Mouse (Mus musculus): Measurements from ENCODE around the gene Ttc28.

GRCm38 (mm10) chr5:111200167-111200840, 320.7 kb downstream of the Ttc28 start:
- TF ChIP-seq CTCF (IDR thresholded peaks at IDR 0.05; ENCODE audit: low read depth) (no peak), EP300 (optimal IDR thresholded peaks at IDR 0.05) (no peak)

Measured in stomach, postnatal 0 days (tissue).